Mouse (Mus musculus): ENCODE measurements at regions not wholly inside any gene's neighbourhood (a gene's known extent, or its start where the extent isn't known, plus 50 kb on each side); places are given as distances from the start of the nearest gene placed in this dataset.
A peak's percentile ranks its signal among the peaks of the same experiment; 100 is the strongest.

GRCm38 (mm10) chr12:79955501-79955900, 157.3 kb downstream of the Zfp36l1 start:
- Histone ChIP-seq H3K4me1 (peaks cover 30% of the 10 kb centered on the region), H3K27ac (no peak overlapping the region), H3K36me3 (no peaks in the 10 kb centered on the region), H3K27me3 (ENCODE audit: insufficient read depth, poor library complexity, severe bottlenecking) (0 out of 2 replicates have a peak, but pooled peaks cover 6% of the 10 kb centered on the region), H3K9me3 (no peaks in the 10 kb centered on the region), H3K4me3 (no peak overlapping the region)
- DNase-seq (ENCODE audit: low spot score), result peak; percentile 63
- WGBS, result 83% methylated on average over 2 of the region's 2 CpGs

GRCm38 (mm10) chr12:79950579-79951112, 162.2 kb downstream of the Zfp36l1 start:
- Histone ChIP-seq H3K27ac (no peak overlapping the region), H3K27me3 (ENCODE audit: insufficient read depth, poor library complexity, severe bottlenecking) (no peaks in the 10 kb centered on the region), H3K4me1 (peaks cover 37% of the 10 kb centered on the region), H3K9me3 (no peaks in the 10 kb centered on the region), H3K36me3 (no peaks in the 10 kb centered on the region), H3K4me3 (no peak overlapping the region)
- WGBS, result 80% methylated on average over 7 of the region's 7 CpGs
- DNase-seq (ENCODE audit: low spot score), result no peak

- H3K27ac ChIP-seq, result peak overlapping the region; percentile 81
- 27% methylated on average over 14 of the region's 14 CpGs for WGBS
- H3K36me3 ChIP-seq, result no peaks in the 10 kb centered on the region
- DNase-seq (ENCODE audit: low spot score), result peak; percentile 89
- H3K4me3 ChIP-seq, result no peak overlapping the region
- H3K9me3 ChIP-seq, result no peaks in the 10 kb centered on the region
- H3K4me1 ChIP-seq, result peaks cover 50% of the 10 kb centered on the region
- H3K27me3 ChIP-seq (ENCODE audit: insufficient read depth, poor library complexity, severe bottlenecking), result no peaks in the 10 kb centered on the region
Observed at GRCm38 (mm10) chr12:79949101-79949824, 163.6 kb downstream of the Zfp36l1 start.

GRCm38 (mm10) chr12:79947574-79947973, 165.2 kb downstream of the Zfp36l1 start:
- Histone ChIP-seq H3K27ac (no peak overlapping the region; the same call in 1 of the 2 replicates), H3K4me3 (no peak overlapping the region), H3K27me3 (ENCODE audit: insufficient read depth, poor library complexity, severe bottlenecking) (no peaks in the 10 kb centered on the region), H3K36me3 (no peaks in the 10 kb centered on the region), H3K4me1 (peaks cover 66% of the 10 kb centered on the region), H3K9me3 (no peaks in the 10 kb centered on the region)
- WGBS, result 85% methylated on average over 4 of the region's 4 CpGs
- DNase-seq (ENCODE audit: low spot score), result no peak

- no peaks in the 10 kb centered on the region for H3K36me3 ChIP-seq
- WGBS, result 82% methylated on average over 10 of the region's 10 CpGs
- H3K27ac ChIP-seq, result peak overlapping the region; percentile 56
- no peak for DNase-seq (ENCODE audit: low spot score)
- H3K9me3 ChIP-seq, result no peaks in the 10 kb centered on the region
- H3K27me3 ChIP-seq (ENCODE audit: insufficient read depth, poor library complexity, severe bottlenecking), result no peaks in the 10 kb centered on the region
- H3K4me1 ChIP-seq, result peaks cover 70% of the 10 kb centered on the region
- no peak overlapping the region for H3K4me3 ChIP-seq
Observed at GRCm38 (mm10) chr12:79946777-79947176, 166.0 kb downstream of the Zfp36l1 start.

- H3K36me3 ChIP-seq, result no peaks in the 10 kb centered on the region
- WGBS, result 79% methylated on average over 4 of the region's 4 CpGs
- no peak overlapping the region for H3K4me3 ChIP-seq
- no peak for DNase-seq (ENCODE audit: low spot score)
- H3K9me3 ChIP-seq, result no peaks in the 10 kb centered on the region
- peak overlapping the region; percentile 87 for H3K27ac ChIP-seq
- H3K4me1 ChIP-seq, result peaks cover 62% of the 10 kb centered on the region
- no peaks in the 10 kb centered on the region for H3K27me3 ChIP-seq (ENCODE audit: insufficient read depth, poor library complexity, severe bottlenecking)
Observed at GRCm38 (mm10) chr12:79945899-79946298, 166.9 kb downstream of the Zfp36l1 start.

GRCm38 (mm10) chr12:79944714-79945493, 167.9 kb downstream of the Zfp36l1 start:
- 13% methylated on average over 6 of the region's 6 CpGs for WGBS
- Histone ChIP-seq H3K27ac (peak overlapping the region; percentile 87), H3K9me3 (no peaks in the 10 kb centered on the region), H3K4me3 (0 out of 2 replicates have a peak overlapping the region, but pooled peaks have one; percentile 4), H3K27me3 (ENCODE audit: insufficient read depth, poor library complexity, severe bottlenecking) (no peaks in the 10 kb centered on the region), H3K36me3 (no peaks in the 10 kb centered on the region), H3K4me1 (peaks cover 58% of the 10 kb centered on the region)
- DNase-seq (ENCODE audit: low spot score), result no peak

GRCm38 (mm10) chr12:79944090-79944489, 168.7 kb downstream of the Zfp36l1 start:
- DNase-seq (ENCODE audit: low spot score), result no peak
- Histone ChIP-seq H3K27me3 (ENCODE audit: insufficient read depth, poor library complexity, severe bottlenecking) (no peaks in the 10 kb centered on the region), H3K4me3 (no peak overlapping the region), H3K9me3 (no peaks in the 10 kb centered on the region), H3K36me3 (no peaks in the 10 kb centered on the region), H3K27ac (peak overlapping the region; percentile 87), H3K4me1 (peaks cover 51% of the 10 kb centered on the region)
- WGBS, result 81% methylated on average over 10 of the region's 10 CpGs

GRCm38 (mm10) chr12:79942563-79943131, 170.2 kb downstream of the Zfp36l1 start:
- DNase-seq (ENCODE audit: low spot score), result no peak
- peaks cover 46% of the 10 kb centered on the region for H3K4me1 ChIP-seq

GRCm38 (mm10) chr12:79941828-79942227, 171.0 kb downstream of the Zfp36l1 start:
- no peaks in the 10 kb centered on the region for H3K27me3 ChIP-seq (ENCODE audit: insufficient read depth, poor library complexity, severe bottlenecking)
- H3K9me3 ChIP-seq, result no peaks in the 10 kb centered on the region
- peak overlapping the region; percentile 59; the same call in 1 of the 2 replicates for H3K27ac ChIP-seq
- WGBS, result 41% methylated on average over 3 of the region's 3 CpGs
- no peak overlapping the region for H3K4me3 ChIP-seq
- DNase-seq (ENCODE audit: low spot score), result no peak
- peaks cover 54% of the 10 kb centered on the region for H3K4me1 ChIP-seq
- no peaks in the 10 kb centered on the region for H3K36me3 ChIP-seq

More at GRCm38 (mm10) chr12:79942563-79943131, 170.2 kb downstream of the Zfp36l1 start:
- 47% methylated on average over 10 of the region's 10 CpGs for WGBS
- H3K27me3 ChIP-seq (ENCODE audit: insufficient read depth, poor library complexity, severe bottlenecking), result no peaks in the 10 kb centered on the region
- H3K9me3 ChIP-seq, result no peaks in the 10 kb centered on the region
- H3K36me3 ChIP-seq, result no peaks in the 10 kb centered on the region
- H3K27ac ChIP-seq, result peak overlapping the region; percentile 87
- no peak overlapping the region for H3K4me3 ChIP-seq

- Histone ChIP-seq H3K9me3 (no peaks in the 10 kb centered on the region), H3K4me1 (peaks cover 49% of the 10 kb centered on the region), H3K27ac (no peak overlapping the region), H3K4me3 (no peak overlapping the region), H3K27me3 (ENCODE audit: insufficient read depth, poor library complexity, severe bottlenecking) (no peaks in the 10 kb centered on the region), H3K36me3 (no peaks in the 10 kb centered on the region)
- WGBS, result 86% methylated on average over 9 of the region's 9 CpGs
- DNase-seq (ENCODE audit: low spot score), result no peak
Observed at GRCm38 (mm10) chr12:79939436-79939835, 173.4 kb downstream of the Zfp36l1 start.

GRCm38 (mm10) chr12:79937876-79938275, 174.9 kb downstream of the Zfp36l1 start:
- Histone ChIP-seq H3K4me1 (peaks cover 42% of the 10 kb centered on the region), H3K9me3 (no peaks in the 10 kb centered on the region), H3K4me3 (no peak overlapping the region), H3K36me3 (no peaks in the 10 kb centered on the region), H3K27me3 (ENCODE audit: insufficient read depth, poor library complexity, severe bottlenecking) (no peaks in the 10 kb centered on the region), H3K27ac (peak overlapping the region; percentile 80; the same call in 1 of the 2 replicates)
- DNase-seq (ENCODE audit: low spot score), result no peak
- WGBS, result 88% methylated on average over 4 of the region's 4 CpGs

GRCm38 (mm10) chr12:79936698-79937097, 176.1 kb downstream of the Zfp36l1 start:
- Histone ChIP-seq H3K4me1 (peaks cover 39% of the 10 kb centered on the region), H3K27ac (peak overlapping the region; percentile 80), H3K4me3 (no peak overlapping the region), H3K27me3 (ENCODE audit: insufficient read depth, poor library complexity, severe bottlenecking) (no peaks in the 10 kb centered on the region), H3K9me3 (no peaks in the 10 kb centered on the region), H3K36me3 (no peaks in the 10 kb centered on the region)
- no peak for DNase-seq (ENCODE audit: low spot score)
- WGBS, result 31% methylated on average over 5 of the region's 5 CpGs
